Mouse (Mus musculus) ES-Bruce4 (cell line): ENCODE results near the gene Derl2. TPM values are rescaled to one million over a fixed set of nuclear protein-coding genes. Genes with fewer than 3 reads are reported as not detected.
A peak's percentile ranks its signal among the peaks of the same experiment; 100 is the strongest.

Source experiments
- H3K27ac ChIP-seq: 2 replicates; pipeline ENCODE4 v1.5.1; 2012; ENCODE audit warnings: low read length, inconsistent platforms; ENCODE audit not compliant: insufficient read depth
- H3K27me3 ChIP-seq: 2 replicates; pipeline ENCODE4 v1.6.1; 2012; ENCODE audit warnings: mild to moderate bottlenecking, low read length, inconsistent platforms; ENCODE audit not compliant: control insufficient read depth, poor library complexity, insufficient read depth, severe bottlenecking
- H3K36me3 ChIP-seq: 2 replicates; pipeline ENCODE4 v1.6.1; 2012; ENCODE audit warnings: inconsistent platforms, mild to moderate bottlenecking, low read length, moderate library complexity; ENCODE audit not compliant: control insufficient read depth, poor library complexity, insufficient read depth, severe bottlenecking
- H3K4me1 ChIP-seq: one replicate; pipeline ENCODE4 v1.8.1; 2011; ENCODE audit warnings: low read length; ENCODE audit not compliant: control insufficient read depth, insufficient read depth
- H3K4me3 ChIP-seq: 2 replicates; pipeline ENCODE4 v1.5.1; 2011; ENCODE audit warnings: low read depth, mild to moderate bottlenecking, low read length
- H3K9ac ChIP-seq: 2 replicates; pipeline ENCODE4 v1.6.1; 2012; ENCODE audit warnings: low read depth, mild to moderate bottlenecking, inconsistent platforms; ENCODE audit not compliant: poor library complexity, severe bottlenecking
- H3K9me3 ChIP-seq: replicated peaks from 2 replicates; pipeline ENCODE4 v1.6.1; 2012; ENCODE audit warnings: mild to moderate bottlenecking, low read length, inconsistent platforms; ENCODE audit not compliant: control insufficient read depth, poor library complexity, insufficient read depth, severe bottlenecking
- CTCF ChIP-seq: IDR thresholded peaks from one replicate; pipeline ENCODE4 v1.8.1; 2011; ENCODE audit warnings: low read depth, low read length
- EP300 ChIP-seq: IDR thresholded peaks from 2 replicates; pipeline ENCODE4 v1.6.1; 2011; ENCODE audit warnings: low read depth, low read length; ENCODE audit not compliant: insufficient read depth
- POLR2A ChIP-seq: IDR thresholded peaks from one replicate; pipeline ENCODE4 v1.8.1; 2011; ENCODE audit warnings: low read length; ENCODE audit not compliant: insufficient read depth
- polyA plus RNA-seq: library from polyadenylated mRNA; stranded (reverse); fragments of >200 nt; gene quantifications from 2 replicates; pipeline ENCODE4 v1.2.4, GENCODE M21; 2011; ENCODE audit warnings: low read depth; ENCODE audit not compliant: missing spikeins, insufficient read depth, insufficient read length

Derl2 gene
- polyA plus RNA-seq, 1 experiment: 31.8 TPM

- H3K4me1 ChIP-seq: peaks cover 4% of the 10 kb centered on the region
- peak overlapping the region; percentile 38; the same call in 1 of the 2 replicates for H3K4me3 ChIP-seq
- H3K27me3 ChIP-seq: no peaks in the 10 kb centered on the region
- peaks cover 79% of the 10 kb centered on the region for H3K36me3 ChIP-seq
- peak overlapping the region; percentile 94 for H3K27ac ChIP-seq
- H3K9me3 ChIP-seq: no peaks in the 10 kb centered on the region
- peak overlapping the region; percentile 57 for H3K9ac ChIP-seq
- TF ChIP-seq CTCF (no peak), EP300 (peak; percentile 67)
These were observed 55.3 kb downstream of the Derl2 start for GRCm38 (mm10) chr11:70964222-70964907.

- TF ChIP-seq POLR2A: no peak
- no peak for TF ChIP-seq CTCF
- no peak for TF ChIP-seq EP300
- H3K27ac ChIP-seq: peak overlapping the region; percentile 44
These were observed 58.7 kb downstream of the Derl2 start for GRCm38 (mm10) chr11:70960786-70961554.

More at GRCm38 (mm10) chr11:70960786-70961554, 58.7 kb downstream of the Derl2 start:
- Histone ChIP-seq H3K27me3 (no peaks in the 10 kb centered on the region), H3K36me3 (peaks cover 94% of the 10 kb centered on the region), H3K9ac (no peak overlapping the region), H3K4me1 (peaks cover 4% of the 10 kb centered on the region), H3K4me3 (no peak overlapping the region), H3K9me3 (no peaks in the 10 kb centered on the region)

Other genes with a start within 250 kb of the Derl2 start
- gene Scimp, start 207.3 kb downstream of the Derl2 start, polyA plus RNA-seq: not detected in 2 replicates
- 46.4 and 50.9 TPM in 2 replicates for gene Rabep1, start 175.1 kb downstream of the Derl2 start, polyA plus RNA-seq
- 219 and 227 TPM in 2 replicates for gene Nup88, start 49.9 kb downstream of the Derl2 start, polyA plus RNA-seq
- 49.5 TPM in 2 replicates for gene Rpain, start 49.6 kb downstream of the Derl2 start, polyA plus RNA-seq
- 398 and 407 TPM in 2 replicates for gene C1qbp, start 36.8 kb downstream of the Derl2 start, polyA plus RNA-seq
- 32.3 and 32.8 TPM in 2 replicates for gene Dhx33, start 15.4 kb downstream of the Derl2 start, polyA plus RNA-seq
- 35.6 and 36.7 TPM in 2 replicates for gene Mis12, start 230 bp downstream of the Derl2 start, polyA plus RNA-seq
- 3.7 and 4.3 TPM in 2 replicates for gene 6330403K07Rik, start 13.7 kb upstream of the Derl2 start, polyA plus RNA-seq
- not detected in 2 replicates for gene Nlrp1a, start 124.9 kb upstream of the Derl2 start, polyA plus RNA-seq
- not detected in 2 replicates for gene Nlrp1b, start 210.9 kb upstream of the Derl2 start, polyA plus RNA-seq